Mouse (Mus musculus): Measurements from ENCODE around the gene Arhgef12.

GRCm38 (mm10) chr9:43098922-43099321 lies 8.1 kb downstream of the Arhgef12 start:
- TF ChIP-seq CTCF (IDR thresholded peaks at IDR 0.05; ENCODE audit: control insufficient read depth, insufficient read depth, insufficient replicate concordance, low read depth, low read length): no peak
- no peak for TF ChIP-seq POLR2A (IDR thresholded peaks at IDR 0.05; ENCODE audit: control insufficient read depth, low read depth, low read length)
